Mouse (Mus musculus) lung, adult 2 months (tissue): Measurements from ENCODE around the gene Nfic.

Experiments
- CTCF ChIP-seq: fragments of 200-500 bp; IDR thresholded peaks from 2 replicates; pipeline ENCODE4 v1.5.1; 2011; ENCODE audit warnings: mild to moderate bottlenecking, low read length, control low read depth; ENCODE audit not compliant: insufficient read depth
- POLR2A ChIP-seq: fragments of 200-500 bp; IDR thresholded peaks from 2 replicates; pipeline ENCODE4 v1.6.1; 2011; ENCODE audit warnings: low read depth, mild to moderate bottlenecking, control low read depth, low read length, borderline replicate concordance; ENCODE audit errors: extremely low read depth

GRCm38 (mm10) chr10:81405588-81406201 is 49.7 kb downstream of the Nfic start:
- TF ChIP-seq POLR2A, result no peak
- peak; percentile 65 for TF ChIP-seq CTCF
